Mouse (Mus musculus): ENCODE results near the gene S1pr4.

S1pr4 gene

DNA sequence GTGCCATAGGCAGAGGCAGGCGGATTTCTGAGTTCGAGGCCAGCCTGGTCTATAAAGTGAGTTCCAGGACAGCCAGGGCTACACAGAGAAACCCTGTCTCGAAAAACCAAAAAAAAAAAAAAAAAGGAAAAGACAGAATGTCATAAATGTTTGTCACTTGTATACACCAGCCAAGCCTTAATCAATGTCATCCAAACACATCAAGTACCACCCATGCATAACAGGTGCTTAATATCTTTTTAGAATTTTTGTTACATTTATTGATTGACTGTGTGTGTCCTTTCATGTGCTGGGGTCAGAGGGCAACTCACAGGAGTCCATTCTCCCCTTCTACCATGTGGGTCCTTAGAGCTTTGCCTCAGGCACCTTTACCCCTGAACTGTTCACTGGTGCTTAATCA, at the start of gene S1pr4:
S1pr4 (minus strand) TSS at position 101 of the 400 bp plus-strand sequence.
- no peak for ATAC-seq (ENCODE audit: low TSS enrichment)

DNA sequence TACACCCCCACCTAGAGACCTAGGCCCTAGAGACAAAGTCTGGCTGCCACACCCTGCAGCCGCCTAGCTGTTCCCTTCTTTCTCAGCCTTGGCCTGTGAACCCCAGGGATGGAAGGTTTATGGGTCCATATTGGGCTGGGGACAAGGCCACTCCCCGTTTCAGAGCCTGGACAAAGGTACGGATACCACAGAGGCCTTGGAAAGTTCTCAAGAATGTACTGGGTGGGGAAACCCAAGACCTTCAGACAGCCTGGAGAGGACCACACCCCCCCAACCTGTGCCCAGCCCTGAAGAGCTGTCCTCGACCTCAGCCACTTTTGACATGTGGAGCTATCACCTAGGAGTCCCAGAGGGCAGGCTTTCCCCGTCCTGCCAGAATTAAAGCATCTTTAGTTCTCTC, 49.0 kb upstream of the S1pr4 start:
- no peak for ATAC-seq (ENCODE audit: low TSS enrichment)

DNA sequence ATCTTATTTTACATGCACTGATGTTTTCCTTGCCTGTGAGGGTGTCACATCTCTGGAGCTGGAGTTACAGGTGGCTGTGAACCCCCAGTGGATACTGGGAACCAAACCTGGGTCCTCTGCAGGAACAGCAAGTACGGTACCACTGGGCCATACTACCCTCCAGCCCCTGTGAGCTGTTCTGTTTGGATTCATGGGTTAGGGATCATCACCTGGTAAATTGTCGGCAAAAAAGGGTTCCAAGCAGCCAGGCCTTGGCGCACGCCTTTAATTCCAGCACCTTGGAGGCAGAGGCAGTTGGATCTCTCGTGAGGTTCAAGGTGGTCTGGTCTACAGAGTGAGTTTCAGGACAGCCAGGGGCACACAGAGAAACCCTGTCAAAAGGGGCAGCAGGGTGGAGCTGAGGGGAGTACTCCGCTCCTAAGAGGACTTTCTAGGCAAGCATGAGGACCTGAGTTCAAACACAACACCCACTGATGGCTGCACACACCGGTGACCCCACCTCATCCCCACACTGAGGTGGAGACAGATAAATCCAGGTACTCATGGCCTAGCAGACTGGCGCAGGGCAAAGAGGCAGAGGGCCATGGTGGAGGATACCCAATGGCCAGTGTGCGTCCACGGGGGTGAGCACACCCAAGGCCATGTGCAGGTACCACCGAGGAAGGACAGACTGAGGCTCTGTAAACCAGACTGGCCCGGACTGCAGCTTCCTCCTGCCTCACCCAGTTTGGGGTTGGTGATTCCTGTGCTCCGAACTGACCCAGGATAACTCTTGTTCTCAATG, 47.0 kb upstream of the S1pr4 start:
- no peak for ATAC-seq (ENCODE audit: low TSS enrichment)

DNA sequence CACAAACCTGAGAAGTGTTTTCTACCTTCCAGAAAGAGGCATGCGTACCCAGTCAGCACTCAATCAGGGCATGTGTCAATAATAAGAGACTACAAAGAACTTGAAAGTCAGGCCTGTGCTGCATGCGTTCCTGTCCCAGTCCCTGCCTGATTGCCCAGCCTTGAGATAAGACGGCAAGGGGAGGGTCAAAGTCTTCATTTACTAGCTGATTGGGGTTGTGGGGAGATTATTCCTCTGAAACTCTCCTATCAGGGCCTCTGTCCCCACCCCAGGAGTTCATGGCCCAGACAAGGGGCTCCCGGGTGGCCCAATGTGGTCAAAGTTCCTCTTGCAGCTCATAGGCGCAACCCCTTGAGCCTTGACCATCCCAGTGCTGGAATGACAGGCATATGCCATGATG, 46.4 kb upstream of the S1pr4 start:
- no peak for ATAC-seq (ENCODE audit: low TSS enrichment)

DNA sequence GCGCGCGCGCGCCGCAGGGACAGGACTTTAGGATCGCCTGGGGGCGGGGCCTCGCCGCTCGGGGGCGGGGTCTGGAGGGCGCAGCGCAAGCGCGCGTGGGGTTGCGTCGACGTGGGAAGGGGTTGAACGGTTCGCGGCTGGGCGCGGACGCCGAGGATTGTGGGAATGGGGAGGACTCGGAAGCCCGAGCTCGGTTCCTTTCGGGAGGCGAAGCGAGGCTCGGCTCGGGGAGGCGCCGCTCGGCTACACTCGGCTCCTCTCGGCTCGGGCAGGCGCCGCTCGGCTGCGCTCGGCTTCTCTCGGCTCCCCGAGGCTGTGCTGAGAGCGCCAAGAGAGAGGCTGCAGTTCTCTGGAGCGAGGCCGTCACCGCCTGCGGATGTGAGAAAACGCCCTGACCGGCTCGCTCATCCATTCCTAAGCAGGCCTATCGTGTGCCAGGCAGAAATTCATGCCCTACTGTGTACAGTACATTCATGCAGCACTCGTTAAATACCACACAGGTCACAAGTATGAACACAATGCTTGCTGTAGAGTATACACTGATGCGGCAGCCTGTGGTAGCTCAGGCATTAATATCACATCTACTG, 45.3 kb upstream of the S1pr4 start, which contains the start of gene Gna11:
Gna11 (minus strand) TSS at position 30 of the 587 bp plus-strand sequence.
- peak; percentile 94 for ATAC-seq (ENCODE audit: low TSS enrichment)

DNA sequence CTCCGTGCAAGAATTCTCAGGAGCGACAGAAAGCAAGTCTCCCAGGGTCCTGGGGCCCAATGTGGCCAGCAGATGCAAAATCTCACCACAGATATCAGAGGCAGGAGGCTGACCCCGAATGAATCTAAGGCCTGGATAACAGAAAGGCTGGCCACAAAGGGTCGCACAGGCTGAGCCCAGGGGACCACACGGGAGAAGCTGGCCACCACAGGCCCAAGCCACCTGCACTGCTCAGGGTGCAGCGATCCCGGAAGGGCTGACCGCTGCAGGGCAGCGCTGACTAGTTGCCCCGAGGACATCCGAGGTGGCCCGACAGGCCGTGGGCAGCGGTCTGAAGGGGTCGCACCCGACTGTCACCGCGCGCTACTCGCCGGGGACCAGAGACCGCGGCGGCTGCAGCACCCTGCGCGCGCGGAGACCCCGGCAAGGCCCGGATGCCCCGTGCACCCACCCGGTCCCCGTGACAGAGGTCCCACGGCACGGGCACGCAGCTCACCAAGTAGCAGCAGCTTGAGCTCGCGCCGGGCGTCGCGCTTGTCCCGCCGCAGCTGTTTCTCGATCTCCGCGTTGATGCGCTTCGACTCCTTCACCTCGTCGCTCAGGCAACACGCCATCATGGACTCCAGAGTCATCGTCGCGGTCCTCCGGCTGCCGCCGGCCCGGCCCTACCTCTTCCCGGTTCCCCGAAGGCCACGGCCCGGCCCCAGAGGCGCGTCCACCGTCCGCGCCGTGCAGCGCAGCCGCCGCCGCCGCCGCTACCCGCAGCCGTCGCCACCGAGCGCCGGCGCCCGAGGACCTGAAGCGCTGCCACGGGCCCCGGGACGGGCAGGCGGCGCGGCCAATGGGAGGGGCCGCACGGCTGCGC, 44.6 kb upstream of the S1pr4 start:
- 0 out of 2 replicates have a peak, but pooled peaks have one; percentile 0 for ATAC-seq (ENCODE audit: low TSS enrichment)

DNA sequence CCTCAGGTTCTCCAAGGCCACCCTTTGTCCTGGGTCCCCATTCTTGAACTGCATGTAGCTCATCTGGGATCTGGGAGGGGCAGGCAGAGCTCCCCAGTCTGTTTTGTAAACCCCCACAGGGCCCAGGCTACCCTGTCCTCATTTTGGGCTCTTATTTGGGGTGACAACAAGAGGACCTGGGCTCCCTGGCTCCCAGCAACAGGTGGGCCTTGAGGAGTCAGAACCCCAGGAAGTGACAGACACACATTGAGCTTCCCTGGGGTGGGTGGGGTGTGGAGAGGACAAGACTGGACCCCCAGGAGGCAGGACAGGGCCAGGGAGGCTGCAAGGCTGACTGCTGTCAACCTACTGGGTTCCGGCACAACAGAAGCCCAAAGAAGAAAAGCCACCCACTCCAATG, 43.7 kb upstream of the S1pr4 start:
- ATAC-seq (ENCODE audit: low TSS enrichment): no peak

DNA sequence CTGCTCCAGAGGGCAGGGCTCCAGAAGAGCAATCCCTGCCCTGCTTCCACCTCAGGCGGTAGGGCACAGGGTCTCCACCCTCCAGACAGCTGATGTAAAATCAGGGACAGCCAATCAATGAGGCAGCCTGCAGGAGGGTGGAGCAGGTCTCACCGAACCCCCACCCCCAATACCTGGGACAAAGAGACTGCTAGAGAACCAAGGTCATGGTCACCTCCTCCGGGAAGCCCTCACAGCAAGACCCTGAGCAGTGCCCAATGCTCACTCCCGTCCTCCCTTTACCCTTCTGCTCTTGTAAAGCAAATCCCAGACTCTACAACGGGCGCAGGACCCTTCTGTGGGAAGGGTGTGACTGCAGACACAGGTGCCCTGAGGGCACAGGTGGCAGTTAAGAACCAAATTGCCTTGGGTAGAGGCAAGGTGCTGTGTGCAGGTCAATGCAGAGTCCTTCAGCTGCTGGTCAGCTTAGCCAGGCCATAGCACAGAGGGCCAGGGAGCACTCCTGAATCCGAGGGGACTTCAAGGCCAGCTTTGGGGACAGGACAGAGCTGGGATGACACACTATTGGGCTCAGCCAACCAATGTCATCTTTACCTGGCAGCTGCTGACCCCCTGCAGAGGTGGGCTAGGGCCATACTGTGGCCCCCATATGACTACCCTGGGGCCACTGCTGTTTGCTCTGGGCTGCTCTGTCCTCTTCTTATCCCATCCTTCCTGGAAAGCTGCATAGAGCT, 43.0 kb upstream of the S1pr4 start:
- no peak for ATAC-seq (ENCODE audit: low TSS enrichment)

DNA sequence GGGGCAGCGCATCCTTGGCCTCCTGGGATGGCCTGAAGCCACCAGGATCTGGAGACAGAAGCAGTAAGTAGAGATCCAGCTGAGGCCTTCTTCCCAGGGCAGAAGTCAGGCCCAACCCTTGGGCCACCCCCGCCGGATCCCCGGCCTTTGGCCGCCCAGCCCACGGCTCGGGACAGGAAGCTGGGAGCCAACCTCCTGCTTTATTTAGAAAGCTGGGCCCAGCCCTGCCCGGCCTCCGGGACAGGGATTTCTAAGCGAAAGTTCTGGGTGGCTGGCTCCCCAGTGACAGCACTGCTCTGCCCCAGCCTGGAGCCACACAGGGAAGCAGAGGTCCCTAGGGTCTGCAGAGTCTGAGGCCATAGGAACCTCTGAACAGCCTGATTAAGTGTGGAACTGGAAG, 41.9 kb upstream of the S1pr4 start:
- no peak for ATAC-seq (ENCODE audit: low TSS enrichment)

DNA sequence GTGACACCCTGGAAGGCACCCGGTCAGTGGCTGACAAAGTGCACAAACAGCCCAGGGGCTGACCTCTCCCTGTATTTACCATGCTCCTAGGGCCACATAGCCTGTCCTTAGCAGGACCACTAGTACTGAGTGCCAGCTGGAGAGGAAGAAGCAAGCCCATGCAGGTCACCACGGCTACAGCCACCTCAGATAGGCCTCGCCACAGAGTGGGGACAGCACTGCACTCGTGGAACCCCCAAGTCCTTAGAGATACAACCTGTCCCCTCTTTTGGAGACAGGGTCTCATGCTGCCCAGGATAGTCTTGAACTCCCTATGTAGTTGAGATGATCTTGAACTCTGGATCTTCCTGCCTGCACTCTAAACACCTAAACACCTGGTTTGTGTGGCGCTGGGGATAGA, 41.4 kb upstream of the S1pr4 start:
- no peak for ATAC-seq (ENCODE audit: low TSS enrichment)

DNA sequence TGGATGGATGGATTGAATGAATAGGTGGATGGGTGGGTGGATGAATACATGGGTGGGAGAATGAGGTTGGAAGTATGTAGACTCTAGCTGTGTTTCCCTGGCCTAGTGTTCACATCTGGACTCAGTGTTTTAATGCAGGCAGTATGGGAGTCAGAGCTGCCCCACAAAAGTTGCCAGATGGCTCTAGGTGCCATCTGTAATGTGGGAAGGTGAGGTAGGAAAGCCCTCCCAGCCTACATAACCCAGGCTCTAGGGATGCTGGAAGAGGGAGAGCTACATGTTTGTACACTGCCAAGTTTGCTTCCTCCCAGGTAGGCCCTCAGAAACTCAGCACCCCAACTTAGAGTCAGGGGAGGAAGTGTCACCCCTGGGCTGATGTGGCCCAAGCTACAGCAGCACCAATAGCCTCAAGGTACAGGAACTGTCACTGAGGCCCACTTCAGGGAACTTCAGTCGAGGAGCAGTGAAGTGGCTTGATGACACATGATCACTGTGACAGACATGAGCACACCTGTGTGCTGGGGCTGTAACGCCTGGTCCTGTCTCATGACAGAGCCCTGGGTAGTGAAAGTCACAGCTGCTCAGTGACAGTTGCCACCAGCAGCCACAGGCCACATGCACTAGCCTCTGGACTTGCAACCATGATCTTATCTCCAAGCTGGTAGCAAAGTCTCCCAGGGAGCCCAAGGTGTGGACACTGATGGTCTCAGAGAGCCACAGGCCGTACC, 38.6 kb upstream of the S1pr4 start:
- ATAC-seq (ENCODE audit: low TSS enrichment): peak; percentile 47

DNA sequence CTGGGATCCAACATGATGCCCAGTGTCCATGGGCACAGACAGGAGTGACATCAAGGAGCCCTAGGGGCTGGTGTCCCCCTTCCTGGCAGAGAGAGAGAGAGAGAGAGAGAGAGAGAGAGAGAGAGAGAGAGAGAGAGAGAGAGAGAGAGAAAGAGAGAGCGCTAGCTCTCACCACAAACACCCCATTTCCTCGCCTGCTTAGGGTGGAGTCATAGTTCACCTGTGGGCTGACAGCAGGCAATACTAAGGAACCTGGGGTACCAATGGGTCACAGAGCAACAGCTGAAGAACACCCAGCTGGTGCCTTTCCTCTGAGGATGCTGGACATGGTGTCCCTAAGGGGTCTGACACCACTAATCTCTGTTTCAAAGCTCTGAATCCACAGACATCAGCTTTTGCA, 37.5 kb upstream of the S1pr4 start:
- ATAC-seq (ENCODE audit: low TSS enrichment): no peak

DNA sequence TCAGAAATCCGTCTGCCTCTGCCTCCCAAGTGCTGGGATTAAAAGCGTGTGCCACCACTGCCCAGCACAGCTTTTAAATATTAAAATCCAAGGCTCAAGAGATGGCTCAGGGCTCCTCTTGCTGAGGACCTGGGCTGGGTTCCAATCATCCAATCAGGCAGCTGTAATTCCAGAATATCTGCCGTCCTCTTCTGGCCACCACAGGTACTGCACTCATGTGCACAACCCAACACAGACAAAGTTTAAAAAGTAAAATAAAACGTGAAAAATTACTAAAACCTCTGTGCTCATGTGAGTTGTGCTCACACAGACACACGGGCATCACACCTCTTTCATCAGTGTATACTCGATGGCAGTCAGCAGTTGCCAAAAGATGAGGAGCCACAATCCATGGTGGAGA, 36.8 kb upstream of the S1pr4 start:
- ATAC-seq (ENCODE audit: low TSS enrichment): no peak

DNA sequence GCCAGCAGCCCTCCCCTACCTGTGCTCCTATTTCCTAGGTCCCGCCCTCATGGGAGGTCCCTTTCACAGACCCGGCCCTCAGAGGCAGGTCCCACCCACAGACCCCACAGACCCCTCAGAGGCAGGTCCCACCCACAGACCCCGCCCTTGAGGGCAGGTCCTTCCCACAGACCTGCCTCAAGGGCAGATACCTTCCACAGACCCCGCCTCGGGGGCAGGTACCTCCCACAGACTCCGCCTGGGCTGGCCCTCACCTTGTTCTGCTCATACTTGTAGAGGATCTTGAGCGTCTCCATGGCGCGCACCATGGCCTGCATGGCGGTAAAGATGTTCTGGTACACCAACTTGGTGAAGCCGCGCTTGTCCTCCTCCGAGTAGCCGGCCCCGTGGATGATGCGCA, 34.9 kb upstream of the S1pr4 start:
- ATAC-seq (ENCODE audit: low TSS enrichment): no peak

DNA sequence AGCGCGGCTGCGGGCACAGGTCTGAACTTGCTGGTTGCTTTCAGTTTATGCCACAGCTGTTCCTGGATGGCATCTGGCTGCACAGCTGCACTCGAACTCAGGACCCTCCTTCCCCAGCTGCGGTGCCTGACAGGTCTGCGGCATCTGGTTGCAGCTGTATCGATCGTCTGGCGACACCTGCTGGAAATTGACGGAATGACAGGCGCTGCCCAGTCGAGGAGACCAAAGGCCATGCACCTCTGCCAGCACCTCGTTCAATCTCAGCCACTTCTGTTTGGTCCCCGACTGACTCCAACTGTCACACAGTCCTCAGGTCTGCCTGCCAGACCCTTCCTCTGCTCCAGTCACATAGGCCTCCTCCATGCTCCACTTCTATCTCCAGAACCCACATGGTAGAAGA, 26.8 kb upstream of the S1pr4 start:
- ATAC-seq (ENCODE audit: low TSS enrichment): peak; percentile 41; the same call in 1 of the 2 replicates

DNA sequence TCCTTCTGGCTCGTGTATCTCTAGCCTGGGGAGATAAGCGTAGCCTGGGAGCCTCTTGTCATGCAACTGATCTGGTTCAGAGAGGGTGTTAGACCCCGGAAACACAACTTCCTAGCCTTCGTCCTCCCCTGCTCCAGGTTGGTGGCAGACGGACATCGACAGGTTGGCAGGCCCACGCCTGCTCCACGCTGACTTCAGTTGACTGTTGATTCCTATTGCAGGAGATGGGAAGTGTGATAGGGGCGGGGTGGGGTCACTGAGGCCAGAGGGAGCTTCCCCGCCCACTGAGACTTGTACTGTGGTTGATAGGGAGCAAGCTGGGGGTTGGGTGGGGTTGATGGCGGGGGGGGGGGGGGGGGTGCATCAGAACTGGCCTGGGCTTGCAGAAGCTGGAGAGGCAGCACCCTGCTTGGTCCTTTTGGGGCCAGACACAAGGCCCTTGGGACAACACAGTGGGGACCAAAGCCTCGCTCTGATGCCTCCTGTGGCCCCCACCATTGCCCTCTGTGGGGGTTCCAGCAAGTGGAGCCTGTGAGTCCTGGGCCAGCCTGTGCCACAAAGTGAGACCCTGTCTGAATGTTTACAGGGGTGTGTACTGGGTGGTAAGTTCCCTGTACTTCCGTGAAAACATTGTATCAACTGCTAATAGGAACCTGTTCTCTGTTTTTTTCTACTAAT, 25.2 kb upstream of the S1pr4 start:
- no peak for ATAC-seq (ENCODE audit: low TSS enrichment)

DNA sequence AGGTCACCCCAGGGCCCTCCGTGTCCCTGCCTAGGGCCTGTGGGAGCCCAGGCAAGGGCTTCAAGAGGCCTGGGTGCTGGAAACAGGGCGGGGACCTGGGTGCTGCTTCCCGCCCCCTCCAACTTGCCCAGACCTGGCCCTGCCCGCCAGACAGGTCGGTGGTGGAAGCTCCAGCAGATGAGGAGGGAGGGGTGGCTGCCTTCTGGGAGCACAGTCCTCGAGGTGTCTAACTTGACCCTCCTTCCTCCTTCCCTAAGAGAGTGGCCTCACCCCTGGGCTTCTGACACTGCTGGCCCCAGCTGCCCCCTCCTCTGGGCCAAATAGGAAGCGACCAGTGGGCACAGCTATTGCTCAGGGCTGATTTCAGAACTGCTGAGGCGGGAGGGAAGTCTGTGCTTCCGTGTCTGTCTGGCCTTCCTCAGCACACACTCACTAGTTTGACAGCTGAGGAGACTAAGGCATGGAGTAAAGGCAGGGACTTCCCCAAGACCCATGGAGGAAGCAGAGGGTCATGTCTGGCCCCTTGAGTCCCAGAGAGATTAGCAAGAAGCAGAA, 24.2 kb upstream of the S1pr4 start, which contains the start of gene Gna15:
Gna15 (minus strand) TSS at position 175 of the 555 bp plus-strand sequence.
- ATAC-seq (ENCODE audit: low TSS enrichment): peak; percentile 17; the same call in 1 of the 2 replicates

DNA sequence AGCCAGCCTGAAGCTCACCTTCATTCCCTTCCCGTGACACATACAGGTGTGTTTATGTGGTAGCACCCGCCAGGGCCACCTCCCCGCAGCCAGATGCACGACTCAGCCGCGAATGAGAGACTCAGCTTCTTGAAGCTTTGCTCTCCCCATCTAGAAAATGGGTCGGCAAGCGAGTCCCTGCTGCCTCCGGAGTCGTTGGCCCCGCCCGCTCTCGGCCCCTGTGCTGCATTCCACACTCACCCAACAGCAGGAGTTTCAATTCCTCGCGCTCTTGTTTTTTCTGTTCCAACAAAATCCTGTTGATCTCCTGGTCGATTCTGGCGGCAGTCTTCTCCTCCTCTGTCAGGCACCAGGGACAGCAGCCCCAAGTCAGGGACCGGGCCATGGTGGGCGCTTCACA, 23.6 kb upstream of the S1pr4 start:
- ATAC-seq (ENCODE audit: low TSS enrichment): no peak

DNA sequence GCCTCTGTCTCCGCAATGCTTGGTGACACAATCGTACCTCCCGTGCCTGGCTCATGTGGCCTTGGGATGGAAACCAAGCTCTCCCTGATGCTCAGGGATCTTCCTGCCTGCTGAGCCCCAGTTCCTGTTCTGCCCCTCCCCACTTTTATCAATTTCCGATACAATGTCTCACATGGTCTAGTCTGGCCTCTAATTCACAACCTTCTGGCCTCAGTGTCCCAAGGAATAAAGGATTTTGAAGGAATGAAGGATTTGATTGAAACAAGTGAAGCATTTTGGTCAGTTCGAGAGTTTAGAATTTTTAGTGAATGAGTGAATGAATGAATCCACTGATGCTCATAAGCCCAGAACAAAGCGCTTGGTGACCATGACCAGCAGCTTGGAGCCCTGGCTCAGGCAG, 23.2 kb upstream of the S1pr4 start:
- ATAC-seq (ENCODE audit: low TSS enrichment): no peak

DNA sequence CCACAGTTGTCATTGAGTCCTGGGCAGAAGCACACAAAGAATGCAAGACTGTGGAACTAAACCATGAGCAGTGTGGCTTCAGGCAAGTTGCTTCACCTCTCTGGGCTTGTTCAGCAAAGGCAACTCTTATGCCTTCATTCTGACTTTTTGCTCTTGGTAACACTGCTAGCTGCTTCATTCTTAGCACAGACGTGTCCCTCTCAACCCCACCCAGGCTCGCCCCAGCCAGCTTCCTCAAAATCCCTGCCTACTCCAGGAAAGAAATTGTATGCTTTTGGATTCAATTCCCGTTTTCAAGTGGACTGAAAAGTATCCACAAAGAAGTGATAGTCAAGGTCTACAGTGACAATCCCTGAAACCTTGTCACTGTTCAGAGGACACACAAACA, 20.0 kb upstream of the S1pr4 start:
- ATAC-seq (ENCODE audit: low TSS enrichment): no peak

Data from frontal cortex, adult (tissue).